ENCODE assay signal across 8 mouse cellular contexts in the genomic region with DNA sequence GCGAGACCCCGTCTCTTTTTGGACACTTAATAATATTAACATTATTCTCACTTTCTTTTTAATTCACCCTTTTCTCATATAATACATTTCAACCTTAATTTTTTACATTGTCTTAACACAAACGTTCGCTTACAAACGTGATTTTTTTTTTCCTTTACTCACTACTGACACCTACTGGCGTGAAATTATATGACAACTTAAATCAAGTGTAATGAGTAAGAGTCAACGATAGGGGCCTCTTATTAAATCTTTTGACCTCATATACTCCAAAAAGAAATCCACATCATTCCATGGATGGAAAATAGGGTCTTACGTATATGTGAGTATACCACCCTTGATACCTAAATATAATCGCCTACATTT. TPM values are rescaled to one million over a fixed set of nuclear protein-coding genes. Genes with fewer than 3 reads are reported as not detected.
DNase-seq lines count a peak whose midpoint lies in the region; ATAC-seq and TF ChIP-seq lines count a peak whose summit lies in the region.

No protein-coding gene starts in this region.

- no peak for TF ChIP-seq EP300 in MEL (IDR thresholded peaks at IDR 0.05; ENCODE audit: low read depth in 1 of 2, low read length in 2 of 2)

- H3K9me3 ChIP-seq in MEL (replicated peaks; ENCODE audit: insufficient read depth, low read length) = no peaks in the 10 kb centered on the region
- no peaks in the 10 kb centered on the region for H3K9me3 ChIP-seq in embryonic facial prominence, embryonic 15.5 days (replicated peaks)
- no peaks in the 10 kb centered on the region for H3K9me3 ChIP-seq in hindbrain, postnatal 0 days (ENCODE audit: low read length)
- H3K9me3 ChIP-seq in lung, embryonic 16.5 days (ENCODE audit: control insufficient read depth, low read length) = no peaks in the 10 kb centered on the region

- TF ChIP-seq CTCF in kidney, adult 2 months (conservative IDR thresholded peaks at IDR 0.05; ENCODE audit: insufficient read depth, insufficient read length, low read depth, low read length) = 0 out of 2 replicates have a peak, but pooled peaks have one; percentile 19
- TF ChIP-seq CTCF in MEL (IDR thresholded peaks at IDR 0.05 in 2 of 3, conservative IDR thresholded peaks at IDR 0.05 in 1 of 3; ENCODE audit: control insufficient read depth in 1 of 3, insufficient read depth in 1 of 3, low read depth in 2 of 3, low read length in 3 of 3, poor library complexity in 1 of 3, severe bottlenecking in 1 of 3) = peak in 2 of 3 experiments; percentile 20 to 62; a peak in 5 of 6 replicates
- TF ChIP-seq CTCF in hindbrain, postnatal 0 days (IDR thresholded peaks at IDR 0.05; ENCODE audit: low read depth) = peak; percentile 82
- TF ChIP-seq CTCF in small intestine, adult 2 months (IDR thresholded peaks at IDR 0.05; ENCODE audit: extremely low read depth, insufficient read length, insufficient replicate concordance, low read depth, low read length) = no peak

- peaks cover 10% of the 10 kb centered on the region for H3K36me3 ChIP-seq in kidney, adult 2 months (ENCODE audit: control insufficient read depth, insufficient read depth, low read length)
- peaks cover 8 to 25% of the 10 kb centered on the region in 2 experiments for H3K36me3 ChIP-seq in MEL (ENCODE audit: control insufficient read depth in 1 of 2, insufficient read depth in 2 of 2, low read length in 2 of 2)
- peaks cover 18% of the 10 kb centered on the region for H3K36me3 ChIP-seq in embryonic facial prominence, embryonic 15.5 days
- peaks cover 11% of the 10 kb centered on the region; the same call in 1 of the 2 replicates for H3K36me3 ChIP-seq in hindbrain, postnatal 0 days (ENCODE audit: insufficient read depth, low read length)
- H3K36me3 ChIP-seq in lung, embryonic 16.5 days (ENCODE audit: control insufficient read depth, insufficient read depth, low read length) = peaks cover 16% of the 10 kb centered on the region
- peaks cover 12% of the 10 kb centered on the region for H3K36me3 ChIP-seq in small intestine, adult 2 months (ENCODE audit: control insufficient read depth, insufficient read depth, low read length)

- peak; percentile 59 for DNase-seq in kidney, adult 2 months
- no peak for DNase-seq in kidney, adult 11 months
- peak; percentile 89 for DNase-seq in MEL (ENCODE audit: low read depth, low spot score)
- DNase-seq in hindbrain, postnatal 0 days (ENCODE audit: low spot score) = peak; percentile 84
- DNase-seq in urinary bladder, postnatal 10 days (ENCODE audit: low spot score) = no peak

- no peak overlapping the region for H3K9ac ChIP-seq in MEL (ENCODE audit: control insufficient read depth, low read depth, low read length, poor library complexity, severe bottlenecking)
- H3K9ac ChIP-seq in embryonic facial prominence, embryonic 15.5 days = no peak overlapping the region
- H3K9ac ChIP-seq in hindbrain, postnatal 0 days (replicated peaks; ENCODE audit: low read length) = no peak overlapping the region
- no peak overlapping the region for H3K9ac ChIP-seq in lung, embryonic 16.5 days (ENCODE audit: low read length)

- TF ChIP-seq RAD21 in MEL (IDR thresholded peaks at IDR 0.05; ENCODE audit: low read depth, low read length) = no peak; the same call in 1 of the 2 replicates

- H3K4me2 ChIP-seq in embryonic facial prominence, embryonic 15.5 days (replicated peaks) = no peak overlapping the region
- H3K4me2 ChIP-seq in hindbrain, postnatal 0 days (ENCODE audit: low read depth, low read length) = peak overlapping the region; percentile 27
- H3K4me2 ChIP-seq in lung, embryonic 16.5 days (ENCODE audit: low read depth, low read length) = peak overlapping the region; percentile 39

- no peak for ATAC-seq in embryonic facial prominence, embryonic 15.5 days (ENCODE audit: insufficient number of reproducible peaks, low FRiP score, low TSS enrichment, low read depth)
- ATAC-seq in hindbrain, postnatal 0 days = peak; percentile 0; the same call in 1 of the 2 replicates
- ATAC-seq in lung, embryonic 16.5 days (ENCODE audit: low read depth) = no peak

- H3K79me2 ChIP-seq in MEL (ENCODE audit: control insufficient read depth, insufficient read depth, low read length, poor library complexity) = peaks cover 11% of the 10 kb centered on the region

- no peaks in the 10 kb centered on the region for H3K27me3 ChIP-seq in kidney, adult 2 months (replicated peaks; ENCODE audit: control insufficient read depth, insufficient read depth, low read length)
- H3K27me3 ChIP-seq in MEL (ENCODE audit: control insufficient read depth in 1 of 2, insufficient read depth in 2 of 2, low read length in 2 of 2) = no peaks in the 10 kb centered on the region
- H3K27me3 ChIP-seq in embryonic facial prominence, embryonic 15.5 days = no peaks in the 10 kb centered on the region
- H3K27me3 ChIP-seq in hindbrain, postnatal 0 days (ENCODE audit: insufficient read depth, low read length) = no peaks in the 10 kb centered on the region
- H3K27me3 ChIP-seq in lung, embryonic 16.5 days (ENCODE audit: control insufficient read depth, insufficient read depth, low read depth, low read length) = no peaks in the 10 kb centered on the region
- H3K27me3 ChIP-seq in small intestine, adult 2 months (ENCODE audit: control insufficient read depth, insufficient read depth, low read length) = no peaks in the 10 kb centered on the region

- H3K27ac ChIP-seq in kidney, adult 2 months (ENCODE audit: insufficient read depth, low read depth, low read length) = no peak overlapping the region
- no peak overlapping the region for H3K27ac ChIP-seq in MEL (ENCODE audit: control insufficient read depth, low read depth, low read length)
- no peak overlapping the region; the same call in 1 of the 2 replicates for H3K27ac ChIP-seq in embryonic facial prominence, embryonic 15.5 days (replicated peaks)
- no peak overlapping the region for H3K27ac ChIP-seq in hindbrain, postnatal 0 days
- H3K27ac ChIP-seq in lung, embryonic 16.5 days (ENCODE audit: low read length) = 0 out of 2 replicates have a peak overlapping the region, but pooled peaks have one; percentile 61
- no peak overlapping the region for H3K27ac ChIP-seq in small intestine, adult 2 months (ENCODE audit: insufficient read depth, low read depth, low read length)

- WGBS in kidney, adult 2 months = 3% methylated on average over 9 of the region's 9 CpGs
- 4% methylated on average over 9 of the region's 9 CpGs for WGBS in embryonic facial prominence, embryonic 15.5 days
- 5% methylated on average over 9 of the region's 9 CpGs for WGBS in hindbrain, postnatal 0 days
- 3% methylated on average over 9 of the region's 9 CpGs for WGBS in lung, embryonic 16.5 days
- WGBS in small intestine, adult 2 months = 1% methylated on average over 9 of the region's 9 CpGs

- TF ChIP-seq POLR2A in kidney, adult 2 months (IDR thresholded peaks at IDR 0.05; ENCODE audit: low read depth, low read length) = no peak
- TF ChIP-seq POLR2A in MEL (IDR thresholded peaks at IDR 0.05; ENCODE audit: control insufficient read depth in 1 of 2, insufficient read depth in 1 of 2, low read depth in 1 of 2, low read length in 2 of 2, poor library complexity in 1 of 2) = no peak
- no peak for TF ChIP-seq POLR2A in small intestine, adult 2 months (IDR thresholded peaks at IDR 0.05; ENCODE audit: low read depth, low read length)

- H3K4me1 ChIP-seq in kidney, adult 2 months (ENCODE audit: control insufficient read depth, insufficient read depth, low read length) = peaks cover 6% of the 10 kb centered on the region; the same call in 1 of the 2 replicates
- H3K4me1 ChIP-seq in MEL (ENCODE audit: control insufficient read depth in 1 of 2, insufficient read depth in 2 of 2, low read length in 2 of 2) = peaks cover 1 to 20% of the 10 kb centered on the region in 2 experiments; a peak in 3 of 4 replicates
- peaks cover 9% of the 10 kb centered on the region; the same call in 1 of the 2 replicates for H3K4me1 ChIP-seq in embryonic facial prominence, embryonic 15.5 days
- H3K4me1 ChIP-seq in hindbrain, postnatal 0 days (ENCODE audit: insufficient read depth, low read length) = no peaks in the 10 kb centered on the region
- H3K4me1 ChIP-seq in lung, embryonic 16.5 days (replicated peaks; ENCODE audit: control insufficient read depth, insufficient read depth, low read length) = 0 out of 2 replicates have a peak, but pooled peaks cover 2% of the 10 kb centered on the region
- H3K4me1 ChIP-seq in small intestine, adult 2 months (ENCODE audit: control insufficient read depth, insufficient read depth, insufficient read length, low read length) = no peaks in the 10 kb centered on the region; the same call in 1 of the 2 replicates

- no peak overlapping the region for H3K4me3 ChIP-seq in kidney, adult 2 months (ENCODE audit: insufficient read depth, low read depth, low read length)
- peak overlapping the region in 1 of 2 experiments; percentile 23; a peak in 1 of 4 replicates for H3K4me3 ChIP-seq in MEL (ENCODE audit: control insufficient read depth in 1 of 2, insufficient read depth in 1 of 2, low read depth in 2 of 2, low read length in 2 of 2)
- H3K4me3 ChIP-seq in embryonic facial prominence, embryonic 15.5 days (replicated peaks) = peak overlapping the region; percentile 72
- H3K4me3 ChIP-seq in hindbrain, postnatal 0 days (ENCODE audit: low read length) = peak overlapping the region; percentile 25
- H3K4me3 ChIP-seq in lung, embryonic 16.5 days (ENCODE audit: low read length) = peak overlapping the region; percentile 29
- H3K4me3 ChIP-seq in small intestine, adult 2 months (ENCODE audit: low read depth, low read length) = peak overlapping the region; percentile 30

RNA-seq across cellular contexts. Expression of gene Rps29, which starts 0.6 kb away (rescaled TPM):
- polyA plus RNA-seq in kidney, adult 2 months (2012; rRNA removed) = 1,269 and 1,739 TPM in 2 replicates
- total RNA-seq in MEL (2012; rRNA removed) = 4,641 and 5,133 TPM in 2 replicates
- 1,000 to 10,000 TPM in 1 of 2 experiments, 100 to 1,000 TPM in 1; 450 to 1,410 TPM for polyA plus RNA-seq in MEL (2012; ENCODE audit: insufficient read depth in 1 of 2, insufficient read length in 2 of 2, low read depth in 1 of 2, low replicate concordance in 2 of 2, missing spikeins in 1 of 2)
- polyA plus RNA-seq in embryonic facial prominence, embryonic 15.5 days (2015; fragmentation: Nextera tagmentation; extraction: Ambion mirVana) = 1,694 and 1,796 TPM in 2 replicates
- 56.4 and 153 TPM in 2 replicates for total RNA-seq in hindbrain, postnatal 0 days (2014; rRNA removed)
- 1,492 and 1,507 TPM in 2 replicates for polyA plus RNA-seq in hindbrain, postnatal 0 days (2015; fragmentation: Nextera tagmentation; extraction: Ambion mirVana)
- polyA plus RNA-seq in lung, embryonic 16.5 days (2015; fragmentation: Nextera tagmentation; extraction: Ambion mirVana) = 1,683 and 1,851 TPM in 2 replicates
- polyA plus RNA-seq in small intestine, adult 2 months (2012; rRNA removed) = 1,257 and 1,611 TPM in 2 replicates

RNA-seq across cellular contexts. Expression of gene Lrr1, which starts 9.1 kb away (rescaled TPM):
- 0.14 TPM in 1 of 2 replicates, not detected in the other for polyA plus RNA-seq in kidney, adult 2 months (2012; rRNA removed)
- 10.2 and 14.1 TPM in 2 replicates for total RNA-seq in MEL (2012; rRNA removed)
- polyA plus RNA-seq in MEL (2012; ENCODE audit: insufficient read depth in 1 of 2, insufficient read length in 2 of 2, low read depth in 1 of 2, low replicate concordance in 2 of 2, missing spikeins in 1 of 2) = 10 to 100 TPM in 1 of 2 experiments, not detected in 1; 23.1 TPM
- polyA plus RNA-seq in embryonic facial prominence, embryonic 15.5 days (2015; fragmentation: Nextera tagmentation; extraction: Ambion mirVana) = 16.6 and 16.8 TPM in 2 replicates
- total RNA-seq in hindbrain, postnatal 0 days (2014; rRNA removed) = 0.37 and 0.86 TPM in 2 replicates
- 3.4 and 3.6 TPM in 2 replicates for polyA plus RNA-seq in hindbrain, postnatal 0 days (2015; fragmentation: Nextera tagmentation; extraction: Ambion mirVana)
- 26.2 and 28.2 TPM in 2 replicates for polyA plus RNA-seq in lung, embryonic 16.5 days (2015; fragmentation: Nextera tagmentation; extraction: Ambion mirVana)
- 0.60 and 0.90 TPM in 2 replicates for polyA plus RNA-seq in small intestine, adult 2 months (2012; rRNA removed)

RNA-seq across cellular contexts. Expression of gene Rpl36al, which starts 24.3 kb away (rescaled TPM):
- 157 and 190 TPM in 2 replicates for polyA plus RNA-seq in kidney, adult 2 months (2012; rRNA removed)
- total RNA-seq in MEL (2012; rRNA removed) = 1,318 and 1,322 TPM in 2 replicates
- polyA plus RNA-seq in MEL (2012; ENCODE audit: insufficient read depth in 1 of 2, insufficient read length in 2 of 2, low read depth in 1 of 2, low replicate concordance in 2 of 2, missing spikeins in 1 of 2) = 100 to 1,000 TPM in 1 of 2 experiments, not detected in 1; 696 TPM
- 529 and 569 TPM in 2 replicates for polyA plus RNA-seq in embryonic facial prominence, embryonic 15.5 days (2015; fragmentation: Nextera tagmentation; extraction: Ambion mirVana)
- total RNA-seq in hindbrain, postnatal 0 days (2014; rRNA removed) = 80.6 and 99.1 TPM in 2 replicates
- 417 and 430 TPM in 2 replicates for polyA plus RNA-seq in hindbrain, postnatal 0 days (2015; fragmentation: Nextera tagmentation; extraction: Ambion mirVana)
- 496 and 530 TPM in 2 replicates for polyA plus RNA-seq in lung, embryonic 16.5 days (2015; fragmentation: Nextera tagmentation; extraction: Ambion mirVana)
- polyA plus RNA-seq in small intestine, adult 2 months (2012; rRNA removed) = 59.3 and 66.4 TPM in 2 replicates

RNA-seq across cellular contexts. Expression of gene Mgat2, which starts 24.4 kb away (rescaled TPM):
- polyA plus RNA-seq in kidney, adult 2 months (2012; rRNA removed) = 30.8 and 32.6 TPM in 2 replicates
- 43.3 and 65.3 TPM in 2 replicates for total RNA-seq in MEL (2012; rRNA removed)
- 10 to 100 TPM in 1 of 2 experiments, not detected in 1; 40.9 TPM for polyA plus RNA-seq in MEL (2012; ENCODE audit: insufficient read depth in 1 of 2, insufficient read length in 2 of 2, low read depth in 1 of 2, low replicate concordance in 2 of 2, missing spikeins in 1 of 2)
- polyA plus RNA-seq in embryonic facial prominence, embryonic 15.5 days (2015; fragmentation: Nextera tagmentation; extraction: Ambion mirVana) = 57.5 and 60.7 TPM in 2 replicates
- 64.6 and 71.1 TPM in 2 replicates for total RNA-seq in hindbrain, postnatal 0 days (2014; rRNA removed)
- polyA plus RNA-seq in hindbrain, postnatal 0 days (2015; fragmentation: Nextera tagmentation; extraction: Ambion mirVana) = 39.7 and 42.2 TPM in 2 replicates
- 39.1 and 40.6 TPM in 2 replicates for polyA plus RNA-seq in lung, embryonic 16.5 days (2015; fragmentation: Nextera tagmentation; extraction: Ambion mirVana)
- polyA plus RNA-seq in small intestine, adult 2 months (2012; rRNA removed) = 19.1 and 20.6 TPM in 2 replicates

RNA-seq across cellular contexts. Expression of gene Gm49383, which starts 37.3 kb away (rescaled TPM):
- 2.6 and 3.1 TPM in 2 replicates for polyA plus RNA-seq in kidney, adult 2 months (2012; rRNA removed)
- total RNA-seq in MEL (2012; rRNA removed) = 25.2 and 27.5 TPM in 2 replicates
- 10 to 100 TPM in 1 of 2 experiments, not detected in 1; 28.8 TPM for polyA plus RNA-seq in MEL (2012; ENCODE audit: insufficient read depth in 1 of 2, insufficient read length in 2 of 2, low read depth in 1 of 2, low replicate concordance in 2 of 2, missing spikeins in 1 of 2)
- 24.5 and 26.0 TPM in 2 replicates for polyA plus RNA-seq in embryonic facial prominence, embryonic 15.5 days (2015; fragmentation: Nextera tagmentation; extraction: Ambion mirVana)
- 2.0 and 4.7 TPM in 2 replicates for total RNA-seq in hindbrain, postnatal 0 days (2014; rRNA removed)
- polyA plus RNA-seq in hindbrain, postnatal 0 days (2015; fragmentation: Nextera tagmentation; extraction: Ambion mirVana) = 11.4 and 13.3 TPM in 2 replicates
- 27.7 and 28.2 TPM in 2 replicates for polyA plus RNA-seq in lung, embryonic 16.5 days (2015; fragmentation: Nextera tagmentation; extraction: Ambion mirVana)
- 0.51 and 1.6 TPM in 2 replicates for polyA plus RNA-seq in small intestine, adult 2 months (2012; rRNA removed)

Comparison
In these comparisons a context has a peak if more than half of its experiments do, and no peak if none do; other contexts are left out.
1. DNase-seq: peak in kidney, adult 2 months (single experiment), MEL (single experiment) and hindbrain, postnatal 0 days (single experiment); none in kidney, adult 11 months (single experiment) and urinary bladder, postnatal 10 days (single experiment).